Mouse (Mus musculus) kidney, adult 2 months (tissue): ENCODE data around the gene Bach2. TPM values are rescaled to one million over a fixed set of nuclear protein-coding genes. Genes with fewer than 3 reads are reported as not detected.

Source experiments
- DNase-seq: peaks from one replicate; pipeline ENCODE4 v3.0.0; 2021
- H3K27ac ChIP-seq: fragments of 200-500 bp; 2 replicates; pipeline ENCODE4 v1.5.1; 2012; ENCODE audit warnings: low read depth, low read length, control low read depth, inconsistent platforms; ENCODE audit not compliant: insufficient read depth
- H3K27me3 ChIP-seq: fragments of 200-500 bp; replicated peaks from 2 replicates; pipeline ENCODE4 v1.6.1; 2012; ENCODE audit warnings: mild to moderate bottlenecking, moderate library complexity, low read length, inconsistent platforms; ENCODE audit not compliant: control insufficient read depth, insufficient read depth
- H3K36me3 ChIP-seq: fragments of 200-500 bp; 2 replicates; pipeline ENCODE4 v1.6.1; 2012; ENCODE audit warnings: mild to moderate bottlenecking, moderate library complexity, low read length, inconsistent platforms; ENCODE audit not compliant: control insufficient read depth, insufficient read depth
- H3K4me1 ChIP-seq: fragments of 200-500 bp; 2 replicates; pipeline ENCODE4 v1.6.1; 2011; ENCODE audit warnings: low read length; ENCODE audit not compliant: control insufficient read depth, insufficient read depth
- H3K4me3 ChIP-seq: fragments of 200-500 bp; 2 replicates; pipeline ENCODE4 v1.5.1; 2011; ENCODE audit warnings: mild to moderate bottlenecking, low read depth, low read length, control low read depth; ENCODE audit not compliant: insufficient read depth
- CTCF ChIP-seq: fragments of 200-500 bp; conservative IDR thresholded peaks from 2 replicates; pipeline ENCODE4 v1.5.1; 2011; ENCODE audit warnings: low read depth, mild to moderate bottlenecking, control low read depth, low read length, moderate library complexity, mixed read lengths; ENCODE audit not compliant: insufficient read depth, insufficient read length
- POLR2A ChIP-seq: fragments of 200-500 bp; IDR thresholded peaks from one replicate; pipeline ENCODE4 v1.6.1; 2011; ENCODE audit warnings: low read depth, low read length, control low read depth
- WGBS: fragments of 180-500 bp; shearing (Covaris S2); methylation state at CpG from one replicate; pipeline ENCODE4 v1.1.7; 2018; 5-methylcytosine and 5-hydroxymethylcytosine counted together
- polyA plus RNA-seq: library from polyadenylated mRNA; depleted of rRNA; stranded (reverse); fragments of >200 nt; gene quantifications from 2 replicates; pipeline ENCODE4 v1.2.3, GENCODE M21; 2012

Bach2 gene
- polyA plus RNA-seq, 1 experiment: 2.5 TPM

DNA sequence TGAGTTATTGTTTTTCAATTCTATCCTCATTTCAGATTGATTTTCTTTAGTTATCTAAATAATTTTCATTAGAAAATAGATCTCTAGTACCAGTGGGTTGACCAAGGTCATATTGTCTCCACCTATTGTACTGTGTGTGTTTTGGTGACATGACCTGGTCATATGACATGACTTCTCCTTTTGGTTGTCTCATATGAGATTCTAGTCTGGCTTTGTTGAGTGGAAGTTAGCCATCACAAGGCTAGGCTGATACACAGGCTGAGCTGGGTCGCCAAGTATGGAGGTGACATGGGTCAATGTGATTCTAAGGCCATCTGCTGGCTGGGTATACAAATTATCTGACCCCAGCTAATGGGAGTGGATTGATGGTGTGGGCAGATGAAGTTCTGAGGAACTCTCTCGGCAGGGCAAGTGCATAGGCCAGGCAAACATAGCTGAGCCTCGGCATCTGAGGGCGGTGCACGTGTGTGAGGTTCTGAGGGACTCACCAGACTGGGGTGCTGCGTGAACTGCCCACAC, 36.2 kb downstream of the Bach2 start:
- Histone ChIP-seq H3K27ac (no peak overlapping the region), H3K27me3 (no peaks in the 10 kb centered on the region), H3K36me3 (no peaks in the 10 kb centered on the region), H3K4me3 (no peak overlapping the region), H3K4me1 (no peaks in the 10 kb centered on the region; the same call in 1 of the 2 replicates)
- no peak for DNase-seq
- 89% methylated on average over 6 of the region's 6 CpGs for WGBS
- TF ChIP-seq CTCF (no peak), POLR2A (no peak)

DNA sequence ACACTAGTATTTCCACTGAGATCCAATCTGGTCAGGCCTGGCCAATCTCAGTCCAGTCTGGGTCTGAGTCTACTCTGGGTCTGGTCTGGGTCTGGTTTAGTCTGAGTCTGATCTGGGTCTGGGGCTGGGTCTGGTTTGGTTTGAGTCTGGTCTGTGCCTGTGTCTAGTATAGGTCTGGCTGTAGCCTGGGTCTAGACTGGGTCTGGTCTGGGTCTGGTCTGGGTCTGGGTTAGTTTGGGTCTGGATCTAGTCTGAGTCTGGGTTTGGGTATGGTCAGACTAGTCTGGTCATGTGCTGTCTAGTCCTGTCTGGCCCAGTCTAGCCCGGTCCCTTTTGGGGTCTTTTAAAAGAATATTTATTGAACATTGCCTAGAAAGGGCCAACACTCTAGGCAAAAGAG, 41.2 kb downstream of the Bach2 start:
- Histone ChIP-seq H3K4me3 (no peak overlapping the region), H3K4me1 (no peaks in the 10 kb centered on the region; the same call in 1 of the 2 replicates), H3K27ac (no peak overlapping the region), H3K27me3 (no peaks in the 10 kb centered on the region), H3K36me3 (no peaks in the 10 kb centered on the region)
- TF ChIP-seq POLR2A: no peak
- TF ChIP-seq CTCF: no peak
- DNase-seq: no peak
- 86% methylated on average over 1 of the region's 1 CpGs for WGBS

DNA sequence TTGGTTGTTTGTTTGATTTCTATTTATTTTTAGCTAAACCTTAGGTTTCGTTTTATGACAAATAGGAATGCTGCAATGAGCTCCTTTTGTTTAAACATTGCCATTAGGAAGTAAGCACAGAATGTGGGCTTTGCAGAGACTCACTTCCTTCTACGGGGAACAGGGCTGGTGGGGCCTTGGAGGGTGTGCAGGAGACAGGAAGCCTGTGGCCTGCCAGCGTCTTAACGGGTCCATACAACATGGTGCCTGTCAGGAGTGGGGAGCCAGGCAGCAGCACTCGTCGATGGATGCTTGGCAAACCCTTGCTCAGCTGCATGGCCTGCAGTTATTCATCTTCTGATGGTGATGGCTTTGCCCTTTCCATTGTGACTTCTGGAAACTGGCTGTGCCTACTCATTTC, 41.8 kb downstream of the Bach2 start:
- Histone ChIP-seq H3K27ac (no peak overlapping the region), H3K4me1 (no peaks in the 10 kb centered on the region; the same call in 1 of the 2 replicates), H3K27me3 (no peaks in the 10 kb centered on the region), H3K4me3 (no peak overlapping the region), H3K36me3 (no peaks in the 10 kb centered on the region)
- no peak for TF ChIP-seq POLR2A
- TF ChIP-seq CTCF: no peak
- WGBS: 65% methylated on average over 6 of the region's 6 CpGs
- no peak for DNase-seq

DNA sequence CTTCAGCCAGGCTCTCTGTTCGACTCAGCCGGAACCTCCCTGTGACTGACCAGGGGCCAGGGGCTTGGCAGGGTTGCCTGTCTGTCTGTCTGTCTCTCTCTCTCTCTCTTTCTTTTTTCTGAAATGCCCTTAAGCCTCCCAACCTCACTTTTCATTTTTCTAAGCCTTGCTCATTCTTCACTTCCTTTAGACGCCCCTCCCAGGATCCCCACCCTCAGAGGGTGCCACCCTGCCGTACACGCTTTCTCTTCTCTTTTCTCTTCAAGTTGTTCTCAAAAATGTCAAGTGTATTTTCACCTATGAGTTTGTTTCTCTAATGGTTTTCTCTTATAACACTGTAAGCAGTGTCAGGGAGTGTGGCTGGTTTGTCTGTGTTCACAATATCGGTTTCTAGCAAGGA, 42.7 kb downstream of the Bach2 start:
- Histone ChIP-seq H3K4me3 (no peak overlapping the region), H3K27me3 (no peaks in the 10 kb centered on the region), H3K27ac (no peak overlapping the region), H3K36me3 (no peaks in the 10 kb centered on the region), H3K4me1 (no peaks in the 10 kb centered on the region; the same call in 1 of the 2 replicates)
- TF ChIP-seq POLR2A (no peak), CTCF (no peak)
- DNase-seq: no peak
- 81% methylated on average over 6 of the region's 6 CpGs for WGBS

DNA sequence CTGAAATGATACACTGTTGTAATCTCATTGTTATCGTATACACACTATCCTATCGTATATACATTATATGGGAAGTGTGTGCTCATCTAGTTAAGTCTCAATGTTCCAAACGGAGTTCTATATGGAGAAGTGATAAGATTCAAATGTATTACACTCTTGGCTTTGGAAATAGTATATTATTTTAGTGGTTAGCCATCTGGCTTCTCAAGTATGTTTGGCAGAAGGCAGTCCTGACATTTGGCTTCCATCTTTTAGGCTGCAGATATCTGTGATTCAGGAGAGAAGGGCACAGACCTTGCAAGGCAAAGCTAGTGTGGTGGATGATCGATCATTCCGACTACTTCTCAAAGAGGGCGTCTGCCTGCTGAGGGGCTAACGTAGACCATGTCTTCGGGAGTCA, 47.8 kb downstream of the Bach2 start:
- no peak overlapping the region for H3K4me3 ChIP-seq
- H3K36me3 ChIP-seq: no peaks in the 10 kb centered on the region
- TF ChIP-seq POLR2A (no peak), CTCF (no peak)

DNA sequence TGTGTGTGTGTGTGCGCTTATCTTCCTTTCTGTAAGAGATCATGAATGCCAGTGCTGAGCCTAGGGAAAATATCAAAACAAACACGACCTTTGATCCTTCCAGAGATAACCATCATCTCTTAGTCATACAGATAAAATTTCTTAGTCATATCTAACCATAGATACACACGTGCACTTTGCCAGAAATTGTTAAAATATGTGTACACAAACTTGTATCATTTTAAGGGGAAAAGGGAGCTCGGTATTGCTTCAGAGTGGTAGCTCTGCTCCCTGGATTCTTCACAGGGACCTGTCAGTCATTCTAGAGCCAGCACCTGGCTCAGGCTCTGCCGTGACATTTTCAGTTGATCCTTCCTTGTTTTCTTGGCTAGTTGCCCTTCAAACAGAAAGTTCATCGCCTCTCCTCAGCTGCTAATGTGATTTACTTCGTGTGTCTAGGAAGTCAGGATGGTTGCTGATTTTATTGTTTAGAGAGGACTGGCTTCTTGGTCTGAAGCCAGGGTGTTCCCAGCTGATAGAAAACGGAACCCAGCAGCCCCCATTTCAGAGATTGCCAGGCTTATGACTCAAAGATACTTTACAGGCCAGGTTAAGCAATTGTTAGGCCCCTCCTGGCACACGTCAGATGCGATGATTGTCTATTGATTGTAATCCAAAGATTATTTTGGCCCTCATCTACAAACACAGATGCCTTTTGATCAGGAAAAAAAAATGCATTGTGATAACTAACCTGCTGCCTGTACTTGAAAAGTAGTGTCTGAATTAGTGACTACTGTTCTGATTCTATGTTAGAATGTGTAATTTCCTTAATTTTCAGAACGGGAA, 49.6 kb downstream of the Bach2 start:
- H3K27ac ChIP-seq: peak overlapping the region; percentile 53; the same call in 1 of the 2 replicates
- peak; percentile 89 for DNase-seq
- no peaks in the 10 kb centered on the region for H3K27me3 ChIP-seq
- H3K4me1 ChIP-seq: peaks cover 17% of the 10 kb centered on the region; the same call in 1 of the 2 replicates
- no peak overlapping the region for H3K4me3 ChIP-seq
- no peak for TF ChIP-seq CTCF
- no peak for TF ChIP-seq POLR2A
- 29% methylated on average over 11 of the region's 11 CpGs for WGBS
- no peaks in the 10 kb centered on the region for H3K36me3 ChIP-seq

More for the DNA sequence above, 47.8 kb downstream of the Bach2 start:
- no peaks in the 10 kb centered on the region for H3K27me3 ChIP-seq
- WGBS: 96% methylated on average over 8 of the region's 8 CpGs
- peaks cover 17% of the 10 kb centered on the region; the same call in 1 of the 2 replicates for H3K4me1 ChIP-seq
- DNase-seq: no peak
- no peak overlapping the region for H3K27ac ChIP-seq

DNA sequence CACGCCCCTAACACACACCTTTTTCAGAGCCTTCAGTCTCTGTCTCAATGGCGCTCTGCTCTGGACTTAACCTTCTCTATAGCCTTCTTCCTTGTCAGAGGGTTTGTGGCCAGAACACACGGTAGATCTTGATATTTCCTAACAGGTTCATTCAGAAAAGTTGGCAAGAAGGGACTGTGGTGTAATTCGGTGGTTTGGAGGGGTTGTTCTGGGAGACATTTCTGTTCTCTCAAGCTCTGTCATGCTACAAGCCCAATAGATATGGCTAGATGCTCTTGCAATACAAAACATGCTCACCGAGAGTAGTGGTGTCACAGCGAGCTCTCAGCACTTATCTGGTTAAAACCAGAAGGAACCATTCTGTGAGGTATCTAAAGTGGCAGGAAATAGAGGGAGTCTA, 51.2 kb downstream of the Bach2 start:
- H3K4me3 ChIP-seq: no peak overlapping the region
- WGBS: 78% methylated on average over 6 of the region's 6 CpGs
- H3K36me3 ChIP-seq: no peaks in the 10 kb centered on the region
- no peak for DNase-seq
- H3K27ac ChIP-seq: no peak overlapping the region
- peaks cover 17% of the 10 kb centered on the region; the same call in 1 of the 2 replicates for H3K4me1 ChIP-seq
- TF ChIP-seq POLR2A (no peak), CTCF (no peak)
- H3K27me3 ChIP-seq: no peaks in the 10 kb centered on the region
